Mouse (Mus musculus) left cerebral cortex, postnatal 4 days (tissue): ENCODE measurements around the gene Tmem50a. TPM values are rescaled to one million over a fixed set of nuclear protein-coding genes. Genes with fewer than 3 reads are reported as not detected.

ENCODE experiments used
- DNase-seq: peaks from one replicate; pipeline ENCODE4 v3.0.0-alpha.2; 2022
- intact Hi-C: fragments of 180-260 bp; cut with DNase I; formaldehyde crosslinking; loops from one replicate; pipeline ENCODE4 v1.15.1; 2025
- total RNA-seq, 2 experiments: library from RNA; stranded (reverse); gene quantifications; 2 replicates each; pipeline ENCODE4 v1.2.3; 2021

Gene Tmem50a
- 100 to 1,000 TPM; 117 to 120 TPM for total RNA-seq

GRCm38 (mm10) chr4:134914864-134915209, at the start of gene Tmem50a:
TSS of gene Tmem50a (minus strand) at chr4:134915024.
- peak; percentile 95 for DNase-seq
- intact Hi-C loops: no loop called here

- DNase-seq: peak; percentile 42
- intact Hi-C loops: no loop called here
Measured at GRCm38 (mm10) chr4:134963021-134963776, 48.4 kb upstream of the Tmem50a start.

- intact Hi-C loops: loop anchor here (10.0 kb wide), 1 partner anchor 188 kb away; no protein-coding TSS in a partner anchor
- DNase-seq: peak; percentile 68
Measured at GRCm38 (mm10) chr4:134956328-134956727, 41.5 kb upstream of the Tmem50a start.

- no peak for DNase-seq
- intact Hi-C loops: loop anchor here (10.0 kb wide), 1 partner anchor 189 kb away; no protein-coding TSS in a partner anchor
Measured at GRCm38 (mm10) chr4:134955845-134956244, 41.0 kb upstream of the Tmem50a start.

GRCm38 (mm10) chr4:134955196-134955595, 40.4 kb upstream of the Tmem50a start:
- no peak for DNase-seq
- intact Hi-C loops: loop anchor here (10.0 kb wide), 1 partner anchor 190 kb away; no protein-coding TSS in a partner anchor

- peak; percentile 58 for DNase-seq
Measured at GRCm38 (mm10) chr4:134954461-134954860, 39.6 kb upstream of the Tmem50a start.

GRCm38 (mm10) chr4:134950518-134951091, 35.8 kb upstream of the Tmem50a start:
- peak; percentile 61 for DNase-seq
- intact Hi-C loops: loop anchor here (10.0 kb wide), 1 partner anchor 194 kb away; no protein-coding TSS in a partner anchor

More at GRCm38 (mm10) chr4:134954461-134954860, 39.6 kb upstream of the Tmem50a start:
- intact Hi-C loops: loop anchor here (10.0 kb wide), 1 partner anchor 190 kb away; no protein-coding TSS in a partner anchor

- intact Hi-C loops: loop anchor here (2.0 kb wide), 1 partner anchor 261 kb away; no protein-coding TSS in a partner anchor
- peak; percentile 65 for DNase-seq
Measured at GRCm38 (mm10) chr4:134946024-134946744, 31.4 kb upstream of the Tmem50a start.

- intact Hi-C loops: no loop called here
- peak; percentile 34 for DNase-seq
Measured at GRCm38 (mm10) chr4:134943758-134944538, 29.1 kb upstream of the Tmem50a start.

GRCm38 (mm10) chr4:134939900-134940299, 25.1 kb upstream of the Tmem50a start:
- intact Hi-C loops: loop anchor here (10.0 kb wide), 1 partner anchor 385 kb away; no protein-coding TSS in a partner anchor
- no peak for DNase-seq

- intact Hi-C loops: loop anchor here (10.0 kb wide), 1 partner anchor 387 kb away; no protein-coding TSS in a partner anchor
- DNase-seq: no peak
Measured at GRCm38 (mm10) chr4:134937240-134938176, 22.7 kb upstream of the Tmem50a start.

- intact Hi-C loops: loop anchor here (10.0 kb wide), 1 partner anchor 394 kb away; no protein-coding TSS in a partner anchor
- peak; percentile 97 for DNase-seq
Measured at GRCm38 (mm10) chr4:134930684-134931481, 16.1 kb upstream of the Tmem50a start, which contains the start of gene Syf2. TSS of gene Syf2 (plus strand) at chr4:134930898.

- DNase-seq: no peak
- intact Hi-C loops: loop anchor here (10.0 kb wide), 1 partner anchor 395 kb away; no protein-coding TSS in a partner anchor
Measured at GRCm38 (mm10) chr4:134930190-134930589, 15.4 kb upstream of the Tmem50a start.

- no peak for DNase-seq
- intact Hi-C loops: no loop called here
Measured at GRCm38 (mm10) chr4:134929536-134929935, 14.7 kb upstream of the Tmem50a start.

GRCm38 (mm10) chr4:134928464-134928836, 13.6 kb upstream of the Tmem50a start:
- intact Hi-C loops: no loop called here
- DNase-seq: no peak

GRCm38 (mm10) chr4:134927815-134928463, 13.1 kb upstream of the Tmem50a start:
- intact Hi-C loops: no loop called here
- DNase-seq: no peak

- intact Hi-C loops: no loop called here
- no peak for DNase-seq
Measured at GRCm38 (mm10) chr4:134925206-134925605, 10.4 kb upstream of the Tmem50a start.
